Mouse (Mus musculus) embryonic fibroblast, embryonic 13.5 days (primary cell): ENCODE results near the gene Med19.

Experiments used
- CTCF ChIP-seq: IDR thresholded peaks from 2 replicates; pipeline ENCODE4 v1.5.1; 2011; ENCODE audit warnings: mild to moderate bottlenecking, control low read depth, low read length, moderate library complexity, borderline replicate concordance; ENCODE audit not compliant: insufficient read depth
- POLR2A ChIP-seq: IDR thresholded peaks from 2 replicates; pipeline ENCODE4 v1.6.1; 2011; ENCODE audit warnings: low read depth, mild to moderate bottlenecking, control low read depth, low read length, moderate library complexity

DNA sequence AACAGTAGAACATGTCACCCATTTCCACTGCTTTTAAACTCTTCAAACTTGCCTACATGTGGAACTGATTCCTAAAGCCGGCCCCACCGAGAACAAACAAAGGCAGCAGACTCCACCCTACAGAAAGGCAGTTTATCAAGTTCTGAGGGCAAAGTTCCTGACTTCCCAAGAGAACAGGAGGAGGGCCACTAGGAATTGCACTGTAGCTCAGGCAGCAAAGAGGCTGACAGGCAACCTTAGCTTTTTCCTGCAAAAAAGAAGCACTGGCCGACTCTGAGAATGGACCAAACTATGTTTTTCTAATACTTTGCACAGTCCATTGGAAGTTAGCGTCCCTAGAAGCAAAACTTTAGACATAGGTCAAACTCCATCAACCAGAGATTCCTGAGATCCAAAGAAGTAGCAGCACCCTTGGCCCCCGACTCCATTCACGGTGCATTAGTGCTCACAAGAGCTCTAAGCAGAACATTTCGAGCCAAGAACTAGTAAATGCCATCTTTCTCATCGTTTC, 41.9 kb upstream of the Med19 start:
- TF ChIP-seq CTCF = no peak
- TF ChIP-seq POLR2A = no peak
